Comparison of ENCODE assay signal across 13 mouse cellular contexts in the genomic region with DNA sequence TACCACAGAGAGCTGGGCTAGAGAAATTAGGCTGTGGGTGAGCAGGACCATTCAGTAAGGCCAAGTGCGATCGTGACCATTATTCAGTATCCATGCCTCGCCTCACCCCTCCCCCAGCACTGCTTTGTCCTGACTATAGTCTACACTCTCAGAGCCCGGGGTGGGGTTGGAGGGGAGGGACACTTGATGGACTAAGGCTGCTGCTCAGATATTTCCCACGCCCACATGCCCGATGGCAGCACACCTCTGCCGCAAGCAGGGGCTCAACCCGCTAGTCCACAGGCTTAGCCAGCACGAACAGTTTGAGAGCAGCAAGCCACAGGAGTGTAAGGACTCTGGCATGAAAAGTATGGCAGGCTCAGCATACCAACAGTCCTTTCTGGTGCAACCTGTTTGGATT. TPM values are rescaled to one million over a fixed set of nuclear protein-coding genes. Genes with fewer than 3 reads are reported as not detected.
DNase-seq lines count a peak whose midpoint lies in the region; ATAC-seq lines count a peak whose summit lies in the region.
"Had no signal": no experiment of that assay in that cellular context is flagged by ENCODE, and none has a peak within 500 bp of the region (broad histone marks: within the 10 kb centered on the region; RNA-seq: fewer than 3 reads in every experiment).

No protein-coding gene starts in this region.

- H3K27me3 ChIP-seq in embryonic facial prominence, embryonic 11.5 days (ENCODE audit: control insufficient read depth, insufficient read depth, low read length) = no peaks in the 10 kb centered on the region
- no peaks in the 10 kb centered on the region for H3K27me3 ChIP-seq in hindbrain, embryonic 13.5 days
- H3K27me3 ChIP-seq in neural tube, embryonic 13.5 days = no peaks in the 10 kb centered on the region

- no peak overlapping the region for H3K4me3 ChIP-seq in embryonic facial prominence, embryonic 11.5 days (ENCODE audit: low read depth, low read length)
- H3K4me3 ChIP-seq in hindbrain, embryonic 13.5 days = no peak overlapping the region
- no peak overlapping the region for H3K4me3 ChIP-seq in neural tube, embryonic 13.5 days
- H3K4me3 ChIP-seq: heart, adult 2 months had no signal

- H3K4me2 ChIP-seq in embryonic facial prominence, embryonic 11.5 days (ENCODE audit: low read depth, low read length) = no peak overlapping the region
- peak overlapping the region; percentile 11; the same call in 1 of the 2 replicates for H3K4me2 ChIP-seq in hindbrain, embryonic 13.5 days
- H3K4me2 ChIP-seq in neural tube, embryonic 13.5 days = peak overlapping the region; percentile 29

- H3K36me3 ChIP-seq in embryonic facial prominence, embryonic 11.5 days (replicated peaks; ENCODE audit: control insufficient read depth, insufficient read depth, low read depth, low read length) = no peaks in the 10 kb centered on the region
- no peaks in the 10 kb centered on the region for H3K36me3 ChIP-seq in hindbrain, embryonic 13.5 days
- H3K36me3 ChIP-seq in neural tube, embryonic 13.5 days = no peaks in the 10 kb centered on the region

- no peaks in the 10 kb centered on the region for H3K4me1 ChIP-seq in embryonic facial prominence, embryonic 11.5 days (ENCODE audit: control insufficient read depth, insufficient read depth, low read length)
- H3K4me1 ChIP-seq in hindbrain, embryonic 13.5 days (replicated peaks) = peaks cover 5% of the 10 kb centered on the region
- peaks cover 6% of the 10 kb centered on the region; the same call in 1 of the 2 replicates for H3K4me1 ChIP-seq in neural tube, embryonic 13.5 days (replicated peaks)

- no peak overlapping the region for H3K27ac ChIP-seq in embryonic facial prominence, embryonic 11.5 days (replicated peaks; ENCODE audit: low read depth, low read length)
- H3K27ac ChIP-seq in hindbrain, embryonic 13.5 days = no peak overlapping the region
- H3K27ac ChIP-seq in neural tube, embryonic 13.5 days (replicated peaks) = no peak overlapping the region
- H3K27ac ChIP-seq: heart, adult 2 months had no signal

- DNase-seq in embryonic facial prominence, embryonic 11.5 days (ENCODE audit: low spot score) = peak; percentile 11
- DNase-seq in lung, postnatal 4 days = peak; percentile 25 to 65
- DNase-seq in kidney, adult 9 months = no peak
- DNase-seq in layer of hippocampus, postnatal 14 days (ENCODE audit: low spot score in 2 of 2) = no peak
- DNase-seq in right cerebral cortex, adult 18-20 months = no peak
- DNase-seq: cerebellum, postnatal 14 days; heart, adult 2 months had no signal

- no peaks in the 10 kb centered on the region for H3K9me3 ChIP-seq in embryonic facial prominence, embryonic 11.5 days (replicated peaks; ENCODE audit: control insufficient read depth, low read length)
- no peaks in the 10 kb centered on the region for H3K9me3 ChIP-seq in hindbrain, embryonic 13.5 days
- H3K9me3 ChIP-seq in neural tube, embryonic 13.5 days = no peaks in the 10 kb centered on the region

- no peak overlapping the region for H3K9ac ChIP-seq in embryonic facial prominence, embryonic 11.5 days (replicated peaks; ENCODE audit: low read length)
- H3K9ac ChIP-seq in hindbrain, embryonic 13.5 days = no peak overlapping the region
- no peak overlapping the region for H3K9ac ChIP-seq in neural tube, embryonic 13.5 days

- 71% methylated on average over 9 of the region's 9 CpGs for WGBS in embryonic facial prominence, embryonic 11.5 days
- 48% methylated on average over 9 of the region's 9 CpGs for WGBS in hindbrain, embryonic 13.5 days
- WGBS in neural tube, embryonic 13.5 days = 30% methylated on average over 9 of the region's 9 CpGs

- peak; percentile 62; the same call in 1 of the 2 replicates for ATAC-seq in embryonic facial prominence, embryonic 11.5 days (replicated peaks; ENCODE audit: insufficient number of reproducible peaks, low FRiP score, low TSS enrichment, low read depth)
- peak; percentile 71; the same call in 1 of the 2 replicates for ATAC-seq in hindbrain, embryonic 13.5 days (ENCODE audit: low FRiP score)
- peak; percentile 40 for ATAC-seq in neural tube, embryonic 13.5 days (ENCODE audit: low read depth)

RNA-seq across cellular contexts. Expression of a gene that starts 6.1 kb away (rescaled TPM):
- polyA plus RNA-seq in embryonic facial prominence, embryonic 11.5 days (2014; fragmentation: Nextera tagmentation; extraction: Ambion mirVana) = 0.15 and 0.20 TPM in 2 replicates
- 0.08 TPM in 1 of 2 replicates, not detected in the other for polyA plus RNA-seq in hindbrain, embryonic 13.5 days (2015; fragmentation: Nextera tagmentation; extraction: Ambion mirVana)
- 0.15 TPM in 1 of 2 replicates, not detected in the other for polyA plus RNA-seq in neural tube, embryonic 13.5 days (2015; fragmentation: Nextera tagmentation; extraction: Ambion mirVana)
- total RNA-seq in layer of hippocampus, postnatal 14 days (2021) = not detected
- total RNA-seq: heart, adult 2 months; hematopoietic stem cell, adult 5-6 weeks; layer of hippocampus, adult 8-10 months; megakaryocyte, adult 5-6 weeks had no signal
- polyA plus RNA-seq: heart, adult 2 months had no signal

RNA-seq across cellular contexts. Expression of a gene that starts 25.4 kb away (rescaled TPM):
- 71.2 and 76.7 TPM in 2 replicates for polyA plus RNA-seq in embryonic facial prominence, embryonic 11.5 days (2014; fragmentation: Nextera tagmentation; extraction: Ambion mirVana)
- 54.3 and 64.6 TPM in 2 replicates for polyA plus RNA-seq in hindbrain, embryonic 13.5 days (2015; fragmentation: Nextera tagmentation; extraction: Ambion mirVana)
- 64.5 and 71.1 TPM in 2 replicates for polyA plus RNA-seq in neural tube, embryonic 13.5 days (2015; fragmentation: Nextera tagmentation; extraction: Ambion mirVana)
- total RNA-seq in layer of hippocampus, postnatal 14 days (2021) = 10 to 100 TPM; 77.9 to 93.2 TPM

RNA-seq across cellular contexts. Expression of a gene that starts 34.2 kb away (rescaled TPM):
- not detected in 2 replicates for polyA plus RNA-seq in embryonic facial prominence, embryonic 11.5 days (2014; fragmentation: Nextera tagmentation; extraction: Ambion mirVana)
- polyA plus RNA-seq in hindbrain, embryonic 13.5 days (2015; fragmentation: Nextera tagmentation; extraction: Ambion mirVana) = not detected in 2 replicates
- not detected in 2 replicates for polyA plus RNA-seq in neural tube, embryonic 13.5 days (2015; fragmentation: Nextera tagmentation; extraction: Ambion mirVana)
- not detected for total RNA-seq in layer of hippocampus, postnatal 14 days (2021)
- total RNA-seq: hematopoietic stem cell, adult 5-6 weeks; layer of hippocampus, adult 8-10 months; megakaryocyte, adult 5-6 weeks had no signal
- polyA plus RNA-seq: limb, embryonic 14.5 days had no signal

RNA-seq across cellular contexts. Expression of a gene that starts 50.2 kb away (rescaled TPM):
- 530 and 576 TPM in 2 replicates for polyA plus RNA-seq in embryonic facial prominence, embryonic 11.5 days (2014; fragmentation: Nextera tagmentation; extraction: Ambion mirVana)
- 448 and 460 TPM in 2 replicates for polyA plus RNA-seq in hindbrain, embryonic 13.5 days (2015; fragmentation: Nextera tagmentation; extraction: Ambion mirVana)
- 406 and 467 TPM in 2 replicates for polyA plus RNA-seq in neural tube, embryonic 13.5 days (2015; fragmentation: Nextera tagmentation; extraction: Ambion mirVana)
- total RNA-seq in layer of hippocampus, postnatal 14 days (2021) = 100 to 1,000 TPM; 252 to 270 TPM

Comparison
In these comparisons a context has a peak if more than half of its experiments do, and no peak if none do; other contexts are left out.
1. DNase-seq: peak in embryonic facial prominence, embryonic 11.5 days (single experiment) and lung, postnatal 4 days (2 of 2); none in kidney, adult 9 months (single experiment), layer of hippocampus, postnatal 14 days (0 of 2) and right cerebral cortex, adult 18-20 months (single experiment).
2. Peak in every context shown above with its lines, with median percentiles within 50 percentile points of each other: ATAC-seq.